Mouse (Mus musculus) megakaryocyte, embryonic 14.5 days (primary cell): ENCODE results near the gene Gm15557.

Experiments
- FLI1 ChIP-seq: IDR thresholded peaks from 2 replicates; pipeline ENCODE4 v1.6.1; 2012; ENCODE audit warnings: low read length, inconsistent platforms, mixed read lengths
- GATA1 ChIP-seq: IDR thresholded peaks from 3 replicates; pipeline ENCODE4 v1.6.1; 2012; ENCODE audit warnings: mixed read lengths, low read length, inconsistent platforms, borderline replicate concordance

DNA sequence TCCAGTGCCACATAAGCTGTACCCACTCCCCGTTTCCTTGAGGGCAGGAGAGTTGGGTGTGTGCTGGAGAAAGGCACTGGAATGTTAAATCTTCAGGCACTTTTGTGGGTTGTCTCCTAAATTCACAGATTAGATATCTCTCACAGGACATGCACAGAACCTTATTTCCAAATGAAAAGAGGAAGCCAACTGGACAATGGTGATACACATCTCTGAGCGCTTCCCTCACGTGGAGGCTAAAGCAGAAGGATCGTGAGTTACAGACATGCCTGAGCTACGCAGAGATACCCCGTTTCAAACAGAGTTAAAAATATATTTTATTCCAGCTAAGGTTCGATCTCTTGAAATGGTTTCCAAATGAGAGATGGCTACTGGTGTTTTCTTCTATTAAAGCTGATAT, 17.4 kb upstream of the Gm15557 start:
- TF ChIP-seq GATA1 (no peak), FLI1 (no peak)
